Mouse (Mus musculus): Measurements from ENCODE around the gene Mink1. TPM values are rescaled to one million over a fixed set of nuclear protein-coding genes. Genes with fewer than 3 reads are reported as not detected.
"Not testable (repeated sequence)": the region's sequence is repeated elsewhere in the genome, so short reads cannot be mapped to it uniquely, and the experiment has no call there.

The Mink1 gene
- polyA plus RNA-seq, 1 experiment from 2014 or later = 63.2 TPM

DNA sequence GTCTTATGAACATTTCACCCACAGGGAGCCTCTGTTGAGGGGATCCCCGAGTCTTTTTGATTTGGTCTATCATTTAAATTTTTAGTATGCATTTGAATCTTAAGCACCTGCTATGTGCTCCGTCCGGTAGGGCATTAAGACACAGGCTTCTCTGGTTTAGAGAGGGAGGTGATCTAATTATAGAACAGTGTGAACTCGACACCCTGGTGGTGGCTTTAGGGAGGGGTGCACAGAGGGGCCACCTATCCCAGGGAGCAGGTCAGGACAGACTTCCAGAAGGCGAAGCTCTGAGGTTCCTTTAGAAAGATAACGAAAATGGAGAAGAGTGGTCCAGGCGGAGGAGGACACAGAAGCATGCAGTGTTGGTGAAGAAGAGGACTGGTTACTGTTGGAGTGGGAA lies 18.2 kb upstream of the Mink1 start:
- no peaks in the 10 kb centered on the region for H3K27me3 ChIP-seq
- DNase-seq (ENCODE audit: low read depth, low spot score) = no peak
- no peak for ATAC-seq
- in situ Hi-C loops (cut with MboI; ENCODE audit: low pct_unique_long_range_greater_than_20kb) = loop anchor here (5.0 kb wide), 1 partner anchor 53 kb away; no protein-coding TSS in a partner anchor
- ChIA-PET POLR2A (no interaction called here), CTCF (no interaction called here)
- no peak for TF ChIP-seq CTCF (IDR thresholded peaks at IDR 0.05)

DNA sequence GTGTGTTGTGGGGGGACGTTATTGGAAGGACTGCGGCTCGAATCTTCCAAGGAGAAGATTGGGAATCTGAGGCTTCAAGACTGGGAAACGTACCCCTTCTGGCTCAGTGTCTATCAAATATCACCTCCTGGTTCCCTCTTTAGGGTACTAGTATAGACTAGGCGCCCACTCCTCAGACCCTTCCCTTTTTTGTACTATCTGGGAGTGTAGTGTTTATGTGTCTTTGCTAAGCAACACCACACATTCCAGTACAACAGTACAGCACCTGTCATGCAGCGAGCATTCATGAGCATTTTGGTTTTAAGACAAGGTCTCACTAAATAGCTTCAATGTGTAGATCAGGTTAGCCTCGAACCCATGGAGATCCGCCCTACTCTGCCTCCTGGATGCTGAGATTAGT lies 11.2 kb upstream of the Mink1 start:
- DNase-seq (ENCODE audit: low read depth, low spot score) (no peak), ATAC-seq (no peak)
- POLR2A ChIA-PET = no interaction called here
- in situ Hi-C loops (cut with MboI; ENCODE audit: low pct_unique_long_range_greater_than_20kb) = no loop called here
- CTCF ChIA-PET = no interaction called here
- no peak for TF ChIP-seq CTCF (IDR thresholded peaks at IDR 0.05)
- H3K27me3 ChIP-seq = no peaks in the 10 kb centered on the region

- H3K27me3 ChIP-seq = no peaks in the 10 kb centered on the region
- ChIA-PET POLR2A (no interaction called here), CTCF (no interaction called here)
- ATAC-seq (no peak), DNase-seq (ENCODE audit: low read depth, low spot score) (no peak)
- TF ChIP-seq CTCF (IDR thresholded peaks at IDR 0.05) = no peak
- in situ Hi-C loops (cut with MboI; ENCODE audit: low pct_unique_long_range_greater_than_20kb) = no loop called here
Observed at GRCm38 (mm10) chr11:70553940-70554339, 8.7 kb upstream of the Mink1 start.

DNA sequence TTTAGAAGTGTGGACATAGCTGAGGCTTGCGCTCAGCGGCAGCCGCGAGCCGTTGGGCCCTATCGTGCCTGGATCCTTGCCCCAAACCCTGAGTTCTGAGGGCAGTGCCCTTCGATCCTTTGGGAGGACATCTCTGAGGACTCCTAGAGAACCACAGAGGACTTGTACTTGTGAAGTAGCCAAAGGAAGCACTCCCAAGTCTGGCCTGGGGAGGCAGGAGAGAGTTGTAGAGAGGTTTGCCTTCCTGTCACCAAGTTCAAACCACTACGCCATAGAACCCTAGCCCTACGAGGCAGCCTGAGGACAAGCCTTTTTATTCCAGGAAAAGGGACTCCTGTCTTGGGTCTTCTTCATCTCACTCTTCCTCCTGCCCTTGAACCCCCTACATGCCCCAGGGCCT lies 5.1 kb upstream of the Mink1 start:
- ATAC-seq (no peak), DNase-seq (ENCODE audit: low read depth, low spot score) (no peak)
- TF ChIP-seq CTCF (IDR thresholded peaks at IDR 0.05) = no peak
- in situ Hi-C loops (cut with MboI; ENCODE audit: low pct_unique_long_range_greater_than_20kb) = no loop called here
- no peaks in the 10 kb centered on the region for H3K27me3 ChIP-seq
- POLR2A ChIA-PET = no interaction called here
- CTCF ChIA-PET = no interaction called here

DNA sequence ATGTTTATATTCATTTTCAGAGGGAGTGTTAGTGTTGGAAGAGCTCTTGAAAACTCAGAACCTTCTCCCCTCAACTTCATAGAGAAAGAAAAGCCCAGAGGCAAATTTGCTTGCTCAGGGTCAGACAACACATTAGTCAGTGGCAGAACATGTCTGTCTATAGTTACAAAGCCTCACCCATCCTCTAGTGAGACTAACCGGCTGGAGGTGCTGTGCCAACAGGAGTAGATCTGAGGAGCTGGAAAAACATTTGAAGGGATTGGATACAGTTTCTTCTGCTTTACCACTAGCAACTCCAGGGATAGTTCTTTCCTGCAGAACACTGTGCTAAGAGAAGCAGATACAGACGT lies 769 bp upstream of the Mink1 start:
- TF ChIP-seq CTCF (IDR thresholded peaks at IDR 0.05) = no peak
- POLR2A ChIA-PET = no interaction called here
- in situ Hi-C loops (cut with MboI; ENCODE audit: low pct_unique_long_range_greater_than_20kb) = no loop called here
- DNase-seq (ENCODE audit: low read depth, low spot score) (no peak), ATAC-seq (peak; percentile 9)
- no peaks in the 10 kb centered on the region for H3K27me3 ChIP-seq
- CTCF ChIA-PET = interaction anchor here (1.0 to 2.9 kb wide), 4 partner anchors 21 to 51 kb away, joined by 3 to 6 read pairs (median 4); partner anchors contain the start of gene Pld2

DNA sequence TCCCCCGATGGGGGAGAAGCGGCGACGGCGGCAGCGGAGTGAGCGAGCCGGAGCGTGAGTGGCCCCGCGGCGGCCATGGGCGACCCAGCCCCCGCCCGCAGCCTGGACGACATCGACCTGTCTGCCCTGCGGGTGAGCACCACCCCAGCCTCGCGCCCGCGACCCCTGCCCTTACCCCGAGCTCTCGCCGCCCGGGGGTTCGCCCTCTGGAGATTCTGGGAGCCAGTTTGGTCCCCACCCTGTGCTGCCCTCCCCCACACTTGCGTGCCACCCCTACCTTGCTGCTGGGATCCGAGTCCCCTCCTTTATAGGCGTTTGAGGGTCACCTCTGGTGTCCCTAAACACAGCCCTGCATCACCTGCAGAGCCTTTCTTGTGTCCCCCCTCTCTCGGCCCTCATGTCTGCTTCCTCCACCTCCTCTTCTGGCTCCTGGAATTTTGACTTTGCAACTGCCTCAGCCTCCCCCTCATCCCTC lies 351 bp downstream of the Mink1 start:
- in situ Hi-C loops (cut with MboI; ENCODE audit: low pct_unique_long_range_greater_than_20kb) = no loop called here
- DNase-seq (ENCODE audit: low read depth, low spot score) (no peak), ATAC-seq (no peak)
- no peaks in the 10 kb centered on the region for H3K27me3 ChIP-seq
- ChIA-PET POLR2A (interaction anchor here (0.7 kb wide), 3 partner anchors 36 to 179 kb away, joined by 3 read pairs; no protein-coding TSS in a partner anchor), CTCF (interaction anchor here (2.9 kb wide), 1 partner anchor 24 kb away, joined by 6 read pairs; no protein-coding TSS in a partner anchor)
- no peak for TF ChIP-seq CTCF (IDR thresholded peaks at IDR 0.05)

DNA sequence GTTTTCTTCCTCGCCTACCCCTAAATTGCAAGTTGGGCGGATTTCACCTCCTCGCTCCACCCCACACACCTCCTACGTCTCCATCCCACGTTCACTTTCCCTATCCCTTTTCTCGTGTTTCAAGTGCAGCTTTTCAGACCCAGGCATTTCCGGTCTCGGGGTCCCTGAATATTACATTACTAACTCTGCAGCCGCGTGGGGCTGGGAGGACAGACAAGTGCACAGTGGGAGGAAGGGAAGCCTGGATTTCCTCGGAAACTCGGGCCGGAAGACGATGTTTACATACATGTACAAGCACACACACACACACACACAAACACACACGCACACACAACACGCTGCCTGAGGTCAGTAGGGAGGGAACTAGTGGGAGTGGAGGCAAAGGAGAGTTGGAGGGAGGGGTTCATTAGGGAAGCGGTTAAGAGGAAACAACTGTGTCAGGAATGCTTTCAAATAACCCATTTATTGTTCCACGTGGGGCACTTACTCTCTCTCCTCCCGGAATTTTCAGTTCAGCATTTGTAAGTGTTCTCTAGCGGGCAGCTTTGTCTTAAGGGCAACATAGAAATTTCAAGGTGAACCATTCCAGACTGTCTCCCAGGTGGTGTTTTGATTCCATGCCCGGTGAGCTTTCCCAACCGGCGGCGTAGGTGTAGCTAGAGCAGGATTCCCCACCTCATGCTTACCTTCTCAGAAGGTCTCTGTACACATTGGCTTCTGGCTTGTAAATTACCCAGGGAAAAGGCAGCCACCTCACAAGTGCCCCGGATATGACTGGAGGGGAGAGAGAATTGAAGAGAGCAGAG lies 992 bp downstream of the Mink1 start:
- ChIA-PET CTCF (interaction anchor here (2.9 kb wide), 1 partner anchor 23 kb away, joined by 6 read pairs; no protein-coding TSS in a partner anchor), POLR2A (interaction anchor here (0.7 kb wide), 4 partner anchors 35 to 180 kb away, joined by 3 to 8 read pairs (median 3); no protein-coding TSS in a partner anchor)
- no peak for DNase-seq (ENCODE audit: low read depth, low spot score)
- no peaks in the 10 kb centered on the region for H3K27me3 ChIP-seq
- ATAC-seq = no peak
- no peak for TF ChIP-seq CTCF (IDR thresholded peaks at IDR 0.05)
- in situ Hi-C loops (cut with MboI; ENCODE audit: low pct_unique_long_range_greater_than_20kb) = no loop called here

- in situ Hi-C loops (cut with MboI; ENCODE audit: low pct_unique_long_range_greater_than_20kb) = no loop called here
- DNase-seq (ENCODE audit: low read depth, low spot score) (no peak), ATAC-seq (no peak)
- POLR2A ChIA-PET = interaction anchor here (0.7 to 1.1 kb wide), 2 partner anchors 82 to 137 kb away, joined by 6 to 8 read pairs; partner anchors contain the start of gene Rnf167
- H3K27me3 ChIP-seq = no peaks in the 10 kb centered on the region
- CTCF ChIA-PET = interaction anchor here (2.9 kb wide), 1 partner anchor 23 kb away, joined by 6 read pairs; no protein-coding TSS in a partner anchor
- no peak for TF ChIP-seq CTCF (IDR thresholded peaks at IDR 0.05)
Observed at GRCm38 (mm10) chr11:70564276-70564873, 1.7 kb downstream of the Mink1 start.

DNA sequence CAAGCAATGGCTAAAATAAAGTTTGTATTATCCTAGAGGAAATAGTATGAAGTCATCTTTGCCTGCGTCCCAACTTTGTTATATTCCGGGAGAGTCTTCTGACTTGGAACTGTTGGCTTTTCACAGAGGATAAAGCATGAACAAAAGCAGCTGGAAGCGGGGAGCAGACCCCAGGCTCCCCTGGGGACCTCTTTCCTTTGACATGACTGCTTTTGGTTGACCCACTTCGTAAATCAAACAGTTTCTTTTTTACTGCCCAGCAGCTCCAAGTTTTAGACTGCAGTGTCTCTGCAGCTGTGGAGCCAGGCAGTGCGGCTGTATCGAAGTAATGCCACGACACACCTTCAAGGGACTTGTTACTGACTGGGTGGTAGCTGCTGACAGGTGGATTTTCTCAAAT lies 3.9 kb downstream of the Mink1 start:
- TF ChIP-seq CTCF (IDR thresholded peaks at IDR 0.05) = no peak
- ATAC-seq = no peak
- ChIA-PET POLR2A (no interaction called here), CTCF (interaction anchor here (1.3 to 1.6 kb wide), 2 partner anchors 12 to 26 kb away, joined by 3 read pairs; partner anchors contain the start of gene Pld2)
- no peak for DNase-seq (ENCODE audit: low read depth, low spot score)
- no peaks in the 10 kb centered on the region for H3K27me3 ChIP-seq
- in situ Hi-C loops (cut with MboI; ENCODE audit: low pct_unique_long_range_greater_than_20kb) = no loop called here

DNA sequence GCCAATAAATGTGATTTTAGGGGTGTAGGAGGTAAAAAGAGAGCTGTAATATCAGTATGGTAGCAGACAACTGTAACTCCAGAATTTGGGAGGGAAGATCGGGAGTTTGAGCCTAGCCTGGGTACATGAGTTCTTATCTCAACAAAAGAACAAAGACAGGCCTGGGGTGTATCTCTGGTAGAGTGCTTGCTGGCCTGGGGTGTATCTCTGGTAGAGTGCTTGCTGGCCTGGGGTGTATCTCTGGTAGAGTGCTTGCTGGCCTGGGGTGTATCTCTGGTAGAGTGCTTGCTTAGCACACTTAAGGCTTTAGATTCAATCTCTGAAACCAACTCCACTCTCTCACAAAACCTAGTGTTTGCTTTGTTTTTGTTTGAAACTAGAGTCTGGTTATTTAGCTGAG lies 7.9 kb downstream of the Mink1 start:
- ATAC-seq; H3K27me3 ChIP-seq; CTCF ChIA-PET; in situ Hi-C loops (cut with MboI; ENCODE audit: low pct_unique_long_range_greater_than_20kb); DNase-seq (ENCODE audit: low read depth, low spot score): not testable (repeated sequence)
- POLR2A ChIA-PET = interaction anchor here (1.2 kb wide), 1 partner anchor 15 kb away, joined by 3 read pairs; no protein-coding TSS in a partner anchor

- ChIA-PET CTCF (interaction anchor here (2.0 kb wide), 1 partner anchor 15 kb away, joined by 8 read pairs; no protein-coding TSS in a partner anchor), POLR2A (interaction anchor here (1.2 kb wide), 1 partner anchor 14 kb away, joined by 3 read pairs; no protein-coding TSS in a partner anchor)
Observed at GRCm38 (mm10) chr11:70571641-70572040, 9.0 kb downstream of the Mink1 start.

More at GRCm38 (mm10) chr11:70571641-70572040, 9.0 kb downstream of the Mink1 start:
- ATAC-seq (no peak), DNase-seq (ENCODE audit: low read depth, low spot score) (no peak)
- in situ Hi-C loops (cut with MboI; ENCODE audit: low pct_unique_long_range_greater_than_20kb) = no loop called here
- no peaks in the 10 kb centered on the region for H3K27me3 ChIP-seq
- no peak for TF ChIP-seq CTCF (IDR thresholded peaks at IDR 0.05)

Measured in Patski (cell line).